Mouse (Mus musculus): ENCODE results near the gene 9930021J03Rik. TPM values are rescaled to one million over a fixed set of nuclear protein-coding genes. Genes with fewer than 3 reads are reported as not detected.
A peak's percentile ranks its signal among the peaks of the same experiment; 100 is the strongest.

9930021J03Rik gene
- polyA plus RNA-seq, 1 experiment from 2014 or later = 4.7 TPM

DNA sequence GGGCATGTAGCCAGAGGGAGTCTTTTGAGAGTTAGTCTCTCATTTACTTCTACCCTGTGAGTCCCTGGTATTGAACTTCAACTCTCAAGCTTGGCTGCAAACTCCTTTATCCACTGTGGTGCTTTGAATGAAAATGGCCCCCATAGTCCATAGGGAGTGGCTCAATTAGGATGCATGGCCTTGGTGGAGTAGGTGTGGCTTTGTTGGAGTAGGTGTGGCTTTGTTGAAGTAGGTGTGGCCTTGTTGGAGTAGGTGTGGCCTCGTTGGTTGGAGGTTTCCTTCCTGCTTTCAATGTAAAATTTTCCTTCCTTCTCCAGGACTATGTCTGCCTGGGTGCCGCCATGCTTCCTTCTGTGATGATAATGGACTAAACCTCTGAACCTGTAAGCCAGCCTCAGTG, 25.1 kb upstream of the 9930021J03Rik start:
- Histone ChIP-seq H3K9ac (no peak overlapping the region), H3K4me3 (replicated peaks) (no peak overlapping the region), H3K4me1 (no peaks in the 10 kb centered on the region), H3K4me2 (no peak overlapping the region), H3K36me3 (no peaks in the 10 kb centered on the region), H3K27me3 (replicated peaks) (no peaks in the 10 kb centered on the region), H3K27ac (no peak overlapping the region), H3K9me3 (no peaks in the 10 kb centered on the region)
- no peak; the same call in 1 of the 2 replicates for ATAC-seq (ENCODE audit: insufficient read depth, low FRiP score, low read depth)
- 75% methylated on average over 2 of the region's 2 CpGs for WGBS

DNA sequence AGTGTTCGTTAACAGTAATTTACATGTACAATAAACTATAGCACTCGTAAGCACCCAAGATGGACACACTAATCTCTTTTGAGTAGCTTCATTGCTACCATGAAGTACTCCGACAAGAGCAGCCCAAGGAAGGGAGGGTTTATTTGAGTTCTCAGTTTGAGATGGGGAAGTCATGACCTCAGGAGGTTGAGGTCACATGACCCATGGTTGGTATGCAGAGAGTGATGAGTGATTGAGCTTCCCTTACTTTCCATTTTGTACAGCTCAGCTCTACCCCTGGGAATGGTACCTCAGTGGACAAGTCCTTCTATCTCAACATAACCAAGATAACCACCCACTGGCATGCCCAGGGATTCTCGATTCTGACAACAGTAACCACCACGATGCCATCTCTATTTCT, 22.8 kb upstream of the 9930021J03Rik start:
- Histone ChIP-seq H3K9me3 (no peaks in the 10 kb centered on the region), H3K27me3 (replicated peaks) (no peaks in the 10 kb centered on the region), H3K9ac (no peak overlapping the region), H3K4me2 (no peak overlapping the region), H3K27ac (no peak overlapping the region), H3K36me3 (no peaks in the 10 kb centered on the region), H3K4me1 (no peaks in the 10 kb centered on the region), H3K4me3 (replicated peaks) (no peak overlapping the region)
- WGBS = 75% methylated on average over 5 of the region's 5 CpGs
- no peak for ATAC-seq (ENCODE audit: insufficient read depth, low FRiP score, low read depth)

- Histone ChIP-seq H3K9me3 (no peaks in the 10 kb centered on the region), H3K4me3 (replicated peaks) (no peak overlapping the region), H3K36me3 (no peaks in the 10 kb centered on the region), H3K4me1 (no peaks in the 10 kb centered on the region), H3K27me3 (replicated peaks) (no peaks in the 10 kb centered on the region), H3K4me2 (no peak overlapping the region), H3K9ac (no peak overlapping the region), H3K27ac (no peak overlapping the region)
- WGBS = 73% methylated on average over 1 of the region's 1 CpGs
- ATAC-seq (ENCODE audit: insufficient read depth, low FRiP score, low read depth) = peak; percentile 77
These were observed 20.9 kb upstream of the 9930021J03Rik start for GRCm38 (mm10) chr19:29826686-29827085.

DNA sequence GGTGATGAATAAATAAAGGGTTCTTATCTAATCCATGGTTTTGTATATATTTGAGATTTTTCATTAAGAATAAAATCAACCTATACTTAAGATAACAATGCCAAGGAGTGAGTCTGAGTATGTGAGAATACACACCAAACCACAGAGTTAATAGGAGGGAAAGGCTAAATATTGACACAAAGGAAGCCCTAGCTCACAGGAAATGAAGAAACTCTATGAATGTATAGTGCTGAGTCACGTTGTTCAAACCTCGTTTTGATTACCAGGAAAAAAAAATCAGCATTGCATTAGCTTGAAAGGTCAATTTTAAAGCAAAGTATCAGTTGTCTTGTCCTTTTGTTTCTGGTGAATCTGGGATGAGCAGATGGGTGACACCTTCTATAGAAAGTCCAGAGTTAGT, 19.2 kb upstream of the 9930021J03Rik start:
- WGBS = 28% methylated on average over 2 of the region's 2 CpGs
- H3K4me3 ChIP-seq (replicated peaks) = no peak overlapping the region
- no peaks in the 10 kb centered on the region for H3K4me1 ChIP-seq
- no peaks in the 10 kb centered on the region for H3K27me3 ChIP-seq (replicated peaks)
- peak; percentile 79 for ATAC-seq (ENCODE audit: insufficient read depth, low FRiP score, low read depth)
- no peaks in the 10 kb centered on the region for H3K36me3 ChIP-seq
- no peak overlapping the region for H3K9ac ChIP-seq
- no peak overlapping the region for H3K4me2 ChIP-seq
- no peak overlapping the region for H3K27ac ChIP-seq
- no peaks in the 10 kb centered on the region for H3K9me3 ChIP-seq

DNA sequence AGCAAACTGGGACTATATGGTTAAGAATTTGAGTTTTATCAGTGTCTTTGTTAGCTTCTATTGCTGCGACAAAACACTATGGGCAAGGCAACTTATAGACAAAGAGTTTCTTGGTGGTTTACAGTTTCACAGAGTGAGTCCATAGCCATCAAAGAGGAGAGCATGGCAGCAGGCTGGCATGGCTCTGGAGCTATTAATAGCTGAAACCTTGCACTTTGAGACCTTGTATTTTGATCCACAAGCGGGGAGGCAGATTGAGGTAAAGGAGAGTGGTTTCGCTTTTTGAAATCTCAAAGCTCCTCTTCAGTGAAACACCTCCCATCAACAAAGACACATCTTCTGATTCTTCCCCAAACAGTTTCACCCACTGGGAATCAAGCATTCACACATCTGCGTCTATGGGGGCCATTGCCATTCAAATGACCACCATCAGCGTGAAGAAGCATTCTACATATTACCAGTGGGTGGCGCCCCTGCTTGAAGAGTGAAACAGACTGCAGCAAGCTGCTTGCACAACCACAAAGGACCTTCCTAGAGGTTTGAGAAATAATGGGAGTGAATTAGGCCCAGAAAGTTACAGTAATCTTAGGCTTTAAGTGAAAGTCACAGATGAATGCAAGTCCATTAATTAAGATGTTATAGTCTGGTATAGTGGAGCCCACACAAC, 18.4 kb upstream of the 9930021J03Rik start:
- H3K27me3 ChIP-seq (replicated peaks) = no peaks in the 10 kb centered on the region
- no peak for ATAC-seq (ENCODE audit: insufficient read depth, low FRiP score, low read depth)
- WGBS = 54% methylated on average over 6 of the region's 6 CpGs

GRCm38 (mm10) chr19:29823456-29824010, 17.7 kb upstream of the 9930021J03Rik start:
- ATAC-seq (ENCODE audit: insufficient read depth, low FRiP score, low read depth) = no peak
- Histone ChIP-seq H3K27ac (no peak overlapping the region), H3K9me3 (no peaks in the 10 kb centered on the region), H3K9ac (no peak overlapping the region), H3K4me3 (replicated peaks) (no peak overlapping the region), H3K4me2 (no peak overlapping the region), H3K27me3 (replicated peaks) (no peaks in the 10 kb centered on the region), H3K4me1 (no peaks in the 10 kb centered on the region), H3K36me3 (no peaks in the 10 kb centered on the region)
- 66% methylated on average over 12 of the region's 12 CpGs for WGBS

More for the DNA sequence above, 18.4 kb upstream of the 9930021J03Rik start:
- Histone ChIP-seq H3K9me3 (no peaks in the 10 kb centered on the region), H3K9ac (no peak overlapping the region), H3K27ac (no peak overlapping the region), H3K4me1 (no peaks in the 10 kb centered on the region), H3K36me3 (no peaks in the 10 kb centered on the region), H3K4me3 (replicated peaks) (no peak overlapping the region), H3K4me2 (no peak overlapping the region)

- Histone ChIP-seq H3K36me3 (no peaks in the 10 kb centered on the region), H3K9me3 (no peaks in the 10 kb centered on the region), H3K27ac (no peak overlapping the region), H3K4me3 (replicated peaks) (no peak overlapping the region), H3K4me2 (no peak overlapping the region), H3K4me1 (no peaks in the 10 kb centered on the region), H3K9ac (no peak overlapping the region), H3K27me3 (replicated peaks) (no peaks in the 10 kb centered on the region)
- no peak for ATAC-seq (ENCODE audit: insufficient read depth, low FRiP score, low read depth)
These were observed 15.2 kb upstream of the 9930021J03Rik start for GRCm38 (mm10) chr19:29820966-29821365.

DNA sequence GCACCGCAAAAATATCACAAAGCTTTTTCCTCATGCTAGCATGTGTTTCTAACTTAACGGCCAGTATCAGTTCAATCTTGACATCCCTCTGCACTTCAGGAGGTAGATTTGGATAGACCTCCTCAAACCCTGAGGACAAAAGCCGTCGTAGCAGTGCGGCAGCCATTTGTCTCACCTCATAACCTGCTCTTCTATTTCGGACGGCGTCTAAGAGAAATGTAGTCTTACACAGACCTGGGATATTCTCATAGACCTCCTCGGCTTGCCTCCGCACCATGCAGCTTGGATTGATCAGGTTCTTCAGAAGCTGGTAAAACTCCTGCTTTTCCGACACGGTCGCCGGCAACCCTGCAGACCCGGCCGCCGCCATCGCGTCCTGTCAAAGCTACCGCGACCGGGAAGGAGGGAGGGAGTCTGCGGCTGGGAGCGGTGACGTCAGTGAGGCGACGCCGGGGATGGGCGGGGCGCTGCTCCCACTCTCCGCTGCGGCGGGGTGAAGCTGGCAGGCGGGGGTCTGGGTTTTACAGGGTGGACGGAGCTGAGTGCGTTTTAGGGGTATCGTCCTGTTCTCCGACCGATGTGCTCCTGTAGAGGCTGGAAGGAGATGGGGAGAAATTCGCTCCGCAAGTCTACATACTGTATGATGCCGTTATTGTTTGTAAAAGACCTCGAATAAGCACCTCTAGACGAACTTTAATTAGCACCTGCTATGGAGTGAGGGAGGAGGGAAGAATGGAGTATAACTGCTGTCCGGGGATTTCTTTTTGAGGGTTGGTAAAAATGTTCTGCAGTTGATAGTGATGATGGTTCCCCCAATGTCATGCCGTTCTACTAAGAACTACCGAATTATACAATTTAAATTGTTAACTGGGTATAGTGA, 7.0 kb upstream of the 9930021J03Rik start, which contains the start of gene Ranbp6:
Gene Ranbp6 (minus strand): TSS at position 394 of the 880 bp plus-strand sequence.
- no peak within 1 kb of the TSS for H3K27ac ChIP-seq
- H3K4me3 ChIP-seq (replicated peaks) = peak within 1 kb of the TSS; percentile 75
- no peaks in the 10 kb centered on the region for H3K9me3 ChIP-seq
- H3K9ac ChIP-seq = peak within 1 kb of the TSS; percentile 42; the same call in 1 of the 2 replicates
- ATAC-seq (ENCODE audit: insufficient read depth, low FRiP score, low read depth) = peak; percentile 96
- peaks cover 8% of the 10 kb centered on the region; the same call in 1 of the 2 replicates for H3K4me1 ChIP-seq
- H3K36me3 ChIP-seq = peaks cover 7% of the 10 kb centered on the region
- WGBS = 2% methylated on average over 47 of the region's 47 CpGs
- peak within 1 kb of the TSS; percentile 63 for H3K4me2 ChIP-seq
- no peaks in the 10 kb centered on the region for H3K27me3 ChIP-seq (replicated peaks)

GRCm38 (mm10) chr19:29810022-29810421, 4.2 kb upstream of the 9930021J03Rik start:
- peaks cover 8% of the 10 kb centered on the region; the same call in 1 of the 2 replicates for H3K4me1 ChIP-seq
- no peak for ATAC-seq (ENCODE audit: insufficient read depth, low FRiP score, low read depth)
- no peak overlapping the region for H3K9ac ChIP-seq
- no peaks in the 10 kb centered on the region for H3K27me3 ChIP-seq (replicated peaks)
- WGBS = 92% methylated on average over 5 of the region's 5 CpGs
- H3K36me3 ChIP-seq = peaks cover 7% of the 10 kb centered on the region
- H3K27ac ChIP-seq = no peak overlapping the region
- no peak overlapping the region for H3K4me2 ChIP-seq
- no peaks in the 10 kb centered on the region for H3K9me3 ChIP-seq
- no peak overlapping the region for H3K4me3 ChIP-seq (replicated peaks)

DNA sequence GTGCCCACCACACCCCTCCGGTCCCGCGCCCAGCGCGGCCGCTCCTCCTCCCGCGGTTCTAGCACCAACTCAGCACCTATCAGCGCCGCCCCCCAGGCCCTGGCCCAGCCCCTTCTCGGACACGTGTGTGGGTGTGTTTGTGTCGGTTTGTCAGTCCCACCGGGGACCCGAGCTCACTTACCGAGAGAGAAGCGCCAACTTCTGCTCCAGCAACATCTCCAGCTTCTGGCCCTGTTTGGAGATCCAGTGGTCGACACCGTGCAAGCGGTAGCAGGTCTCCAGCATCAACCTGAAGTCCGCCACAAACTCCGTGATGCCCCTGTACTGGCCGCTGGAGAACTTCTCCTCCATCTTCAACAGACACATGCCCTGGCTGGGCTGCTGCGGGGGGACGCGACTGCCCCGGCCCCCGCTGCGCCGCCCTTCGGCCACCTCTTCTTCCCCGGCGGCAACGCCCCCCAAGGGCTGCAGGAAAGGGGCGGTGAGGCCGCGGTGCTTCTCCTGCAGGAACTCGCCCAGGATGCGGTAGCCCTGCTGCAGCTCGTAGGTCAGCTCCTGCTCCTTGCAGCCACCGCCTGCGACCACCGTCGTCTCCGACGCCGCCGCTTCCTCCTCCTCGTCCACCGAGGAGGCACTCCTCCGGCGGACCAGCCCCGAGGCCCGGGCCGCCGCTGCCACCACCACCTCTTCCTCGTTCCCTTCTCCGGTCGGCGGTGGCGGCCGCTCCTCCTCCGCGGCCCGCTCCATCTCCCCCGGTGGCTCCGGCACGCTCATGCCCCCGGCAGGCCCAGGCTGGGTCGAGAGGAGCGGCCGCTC, 480 bp downstream of the 9930021J03Rik start:
- Histone ChIP-seq H3K4me3 (replicated peaks) (peak overlapping the region; percentile 86), H3K27me3 (replicated peaks) (no peaks in the 10 kb centered on the region), H3K9me3 (no peaks in the 10 kb centered on the region), H3K36me3 (peaks cover under 1% of the 10 kb centered on the region; the same call in 1 of the 2 replicates), H3K4me2 (peak overlapping the region; percentile 86), H3K4me1 (peaks cover 6% of the 10 kb centered on the region; the same call in 1 of the 2 replicates), H3K9ac (peak overlapping the region; percentile 82), H3K27ac (peak overlapping the region; percentile 91)
- WGBS = under 1% methylated on average over 69 of the region's 72 CpGs
- peak; percentile 82 for ATAC-seq (ENCODE audit: insufficient read depth, low FRiP score, low read depth)

- Histone ChIP-seq H3K27ac (no peak overlapping the region), H3K9me3 (no peaks in the 10 kb centered on the region), H3K4me3 (replicated peaks) (peak overlapping the region; percentile 26), H3K36me3 (no peaks in the 10 kb centered on the region), H3K4me2 (peak overlapping the region; percentile 52), H3K4me1 (peaks cover 6% of the 10 kb centered on the region; the same call in 1 of the 2 replicates), H3K9ac (no peak overlapping the region), H3K27me3 (replicated peaks) (no peaks in the 10 kb centered on the region)
- no peak for ATAC-seq (ENCODE audit: insufficient read depth, low FRiP score, low read depth)
- 51% methylated on average over 3 of the region's 3 CpGs for WGBS
These were observed 1.8 kb downstream of the 9930021J03Rik start for GRCm38 (mm10) chr19:29803946-29804345.
